Mouse (Mus musculus): Measurements from ENCODE around the gene Tspan3. TPM values are rescaled to one million over a fixed set of nuclear protein-coding genes. Genes with fewer than 3 reads are reported as not detected.

Gene Tspan3
- polyA plus RNA-seq, 1 experiment = 71.2 TPM

GRCm38 (mm10) chr9:56158077-56158476 lies 7.2 kb downstream of the Tspan3 start:
- TF ChIP-seq POLR2A (IDR thresholded peaks at IDR 0.05; ENCODE audit: control insufficient read depth, low read depth, low read length) = no peak
- TF ChIP-seq CTCF (IDR thresholded peaks at IDR 0.05; ENCODE audit: control insufficient read depth, insufficient read depth, insufficient replicate concordance, low read depth, low read length) = no peak
- H3K4me3 ChIP-seq (ENCODE audit: control insufficient read depth, low read depth, low read length) = no peak overlapping the region
- no peaks in the 10 kb centered on the region for H3K27me3 ChIP-seq (ENCODE audit: control insufficient read depth, insufficient read depth, low read length)
- H3K27ac ChIP-seq (ENCODE audit: control insufficient read depth, insufficient read depth, low read depth, low read length) = no peak overlapping the region
- peaks cover 2% of the 10 kb centered on the region; the same call in 1 of the 2 replicates for H3K4me1 ChIP-seq (ENCODE audit: control insufficient read depth, insufficient read depth, low read length)
- H3K36me3 ChIP-seq (ENCODE audit: control insufficient read depth, insufficient read depth, low read length) = no peaks in the 10 kb centered on the region

- Histone ChIP-seq H3K27ac (ENCODE audit: control insufficient read depth, insufficient read depth, low read depth, low read length) (no peak overlapping the region), H3K4me1 (ENCODE audit: control insufficient read depth, insufficient read depth, low read length) (no peaks in the 10 kb centered on the region), H3K4me3 (ENCODE audit: control insufficient read depth, low read depth, low read length) (no peak overlapping the region), H3K27me3 (ENCODE audit: control insufficient read depth, insufficient read depth, low read length) (no peaks in the 10 kb centered on the region), H3K36me3 (ENCODE audit: control insufficient read depth, insufficient read depth, low read length) (no peaks in the 10 kb centered on the region)
- TF ChIP-seq POLR2A (IDR thresholded peaks at IDR 0.05; ENCODE audit: control insufficient read depth, low read depth, low read length) (no peak), CTCF (IDR thresholded peaks at IDR 0.05; ENCODE audit: control insufficient read depth, insufficient read depth, insufficient replicate concordance, low read depth, low read length) (no peak)
These were observed 10.7 kb downstream of the Tspan3 start for GRCm38 (mm10) chr9:56154572-56154971.

- H3K36me3 ChIP-seq (ENCODE audit: control insufficient read depth, insufficient read depth, low read length) = no peaks in the 10 kb centered on the region
- H3K4me1 ChIP-seq (ENCODE audit: control insufficient read depth, insufficient read depth, low read length) = no peaks in the 10 kb centered on the region
- no peaks in the 10 kb centered on the region for H3K27me3 ChIP-seq (ENCODE audit: control insufficient read depth, insufficient read depth, low read length)
- H3K27ac ChIP-seq (ENCODE audit: control insufficient read depth, insufficient read depth, low read depth, low read length) = no peak overlapping the region
- TF ChIP-seq CTCF (IDR thresholded peaks at IDR 0.05; ENCODE audit: control insufficient read depth, insufficient read depth, insufficient replicate concordance, low read depth, low read length) = no peak
- TF ChIP-seq POLR2A (IDR thresholded peaks at IDR 0.05; ENCODE audit: control insufficient read depth, low read depth, low read length) = no peak
- no peak overlapping the region for H3K4me3 ChIP-seq (ENCODE audit: control insufficient read depth, low read depth, low read length)
These were observed 12.7 kb downstream of the Tspan3 start for GRCm38 (mm10) chr9:56152482-56153007.

DNA sequence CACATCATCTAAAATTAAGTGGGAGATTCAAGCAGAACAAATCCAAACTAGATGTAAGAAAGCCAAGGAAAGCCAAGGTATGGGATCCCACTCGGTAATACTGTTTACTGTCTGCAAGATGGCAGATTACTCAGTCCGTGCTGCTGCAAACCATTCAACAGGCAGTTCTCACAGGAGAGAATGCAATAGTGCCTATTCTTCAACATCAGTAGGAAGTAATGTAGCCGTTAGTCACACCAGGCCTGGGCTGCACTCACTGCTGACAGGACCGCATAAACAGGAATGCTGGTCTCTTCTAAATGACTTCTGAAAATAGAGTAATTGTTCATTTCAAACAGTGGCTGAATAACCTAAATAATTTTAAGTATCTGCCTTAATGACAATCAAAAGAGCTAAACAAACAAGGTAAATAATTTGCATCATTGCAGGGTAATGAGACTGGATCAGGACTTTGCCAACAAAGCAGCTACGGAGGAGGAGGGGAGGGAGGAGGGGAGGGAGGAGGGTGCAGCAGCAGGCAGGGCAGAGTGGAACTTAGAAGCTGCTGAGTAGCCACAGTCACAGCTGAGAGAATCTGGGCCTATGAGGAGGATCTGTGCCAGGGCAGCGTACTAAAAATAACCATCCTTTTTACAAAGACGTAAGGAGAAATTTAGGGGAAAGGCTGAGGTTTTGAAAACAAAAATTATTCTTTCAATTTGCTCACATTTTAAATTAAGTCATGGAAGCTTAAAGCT lies 13.4 kb downstream of the Tspan3 start:
- TF ChIP-seq POLR2A (IDR thresholded peaks at IDR 0.05; ENCODE audit: control insufficient read depth, low read depth, low read length) (no peak), CTCF (IDR thresholded peaks at IDR 0.05; ENCODE audit: control insufficient read depth, insufficient read depth, insufficient replicate concordance, low read depth, low read length) (no peak)
- Histone ChIP-seq H3K27me3 (ENCODE audit: control insufficient read depth, insufficient read depth, low read length) (no peaks in the 10 kb centered on the region), H3K36me3 (ENCODE audit: control insufficient read depth, insufficient read depth, low read length) (peaks cover 2% of the 10 kb centered on the region; the same call in 1 of the 2 replicates), H3K4me3 (ENCODE audit: control insufficient read depth, low read depth, low read length) (no peak overlapping the region), H3K4me1 (ENCODE audit: control insufficient read depth, insufficient read depth, low read length) (no peaks in the 10 kb centered on the region), H3K27ac (ENCODE audit: control insufficient read depth, insufficient read depth, low read depth, low read length) (no peak overlapping the region; the same call in 1 of the 2 replicates)

DNA sequence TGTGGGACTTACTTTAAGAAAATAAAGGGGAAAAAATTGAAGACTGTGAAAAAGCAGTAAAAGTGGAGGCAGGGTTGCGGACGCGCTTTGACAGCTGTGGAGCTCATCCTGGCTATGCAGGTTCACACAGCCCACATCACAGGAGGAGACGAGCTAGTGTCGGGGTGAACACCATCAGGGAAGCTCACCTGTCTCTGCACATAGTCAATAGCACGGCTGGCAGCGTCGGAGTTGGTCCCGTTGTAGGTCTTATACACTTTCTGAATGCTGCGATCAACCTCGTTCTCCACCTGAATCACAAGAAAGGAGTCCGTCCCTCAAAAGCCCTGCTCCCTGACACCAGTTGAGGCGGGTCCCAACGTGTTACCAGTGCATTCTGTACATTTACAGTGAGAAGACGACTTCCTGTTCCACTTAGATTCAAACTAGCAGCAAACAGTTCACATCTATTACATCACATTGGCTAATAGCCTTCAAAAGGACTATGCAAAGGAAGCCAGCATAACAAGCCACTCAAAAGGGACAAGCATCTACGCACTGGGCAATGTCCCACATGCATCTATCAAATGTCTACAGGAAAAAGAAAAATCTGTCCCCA lies 18.9 kb downstream of the Tspan3 start:
- TF ChIP-seq CTCF (IDR thresholded peaks at IDR 0.05; ENCODE audit: control insufficient read depth, insufficient read depth, insufficient replicate concordance, low read depth, low read length) = no peak
- TF ChIP-seq POLR2A (IDR thresholded peaks at IDR 0.05; ENCODE audit: control insufficient read depth, low read depth, low read length) = no peak
- Histone ChIP-seq H3K4me1 (ENCODE audit: control insufficient read depth, insufficient read depth, low read length) (no peaks in the 10 kb centered on the region), H3K27ac (ENCODE audit: control insufficient read depth, insufficient read depth, low read depth, low read length) (no peak overlapping the region), H3K36me3 (ENCODE audit: control insufficient read depth, insufficient read depth, low read length) (peaks cover 4% of the 10 kb centered on the region), H3K27me3 (ENCODE audit: control insufficient read depth, insufficient read depth, low read length) (no peaks in the 10 kb centered on the region), H3K4me3 (ENCODE audit: control insufficient read depth, low read depth, low read length) (no peak overlapping the region)

DNA sequence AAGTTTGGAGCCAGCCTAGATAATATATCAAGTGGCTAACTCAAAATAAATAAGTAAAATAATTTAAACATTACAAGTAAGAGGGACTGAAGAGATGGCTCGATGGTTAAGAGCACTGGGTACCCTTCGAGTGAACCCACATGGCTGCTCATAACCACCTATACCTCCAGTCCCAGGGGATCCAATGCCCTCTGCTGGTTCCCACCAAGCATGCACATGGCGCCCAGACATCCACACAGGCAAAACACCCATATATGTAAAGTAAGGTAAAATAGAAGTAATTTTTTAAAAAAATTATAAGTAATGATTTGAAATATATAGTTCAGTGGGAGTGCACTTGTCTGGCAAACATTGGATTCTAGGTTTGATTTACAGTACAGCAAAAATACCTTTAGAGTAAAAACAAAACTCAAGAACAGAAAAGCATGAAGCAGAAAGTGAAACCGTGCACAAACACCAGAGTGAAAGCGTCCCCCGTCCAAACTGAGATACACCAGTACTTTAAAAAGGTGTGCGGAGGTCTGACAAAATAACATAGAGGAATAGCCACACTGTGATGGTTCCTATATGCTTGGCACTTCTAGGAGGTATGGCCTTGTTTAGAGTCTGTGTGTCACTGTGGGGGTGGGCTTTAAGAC lies 20.8 kb downstream of the Tspan3 start:
- no peaks in the 10 kb centered on the region for H3K4me1 ChIP-seq (ENCODE audit: control insufficient read depth, insufficient read depth, low read length)
- TF ChIP-seq POLR2A (IDR thresholded peaks at IDR 0.05; ENCODE audit: control insufficient read depth, low read depth, low read length) = no peak
- no peak for TF ChIP-seq CTCF (IDR thresholded peaks at IDR 0.05; ENCODE audit: control insufficient read depth, insufficient read depth, insufficient replicate concordance, low read depth, low read length)
- no peak overlapping the region for H3K4me3 ChIP-seq (ENCODE audit: control insufficient read depth, low read depth, low read length)
- no peak overlapping the region for H3K27ac ChIP-seq (ENCODE audit: control insufficient read depth, insufficient read depth, low read depth, low read length)
- no peaks in the 10 kb centered on the region for H3K27me3 ChIP-seq (ENCODE audit: control insufficient read depth, insufficient read depth, low read length)
- H3K36me3 ChIP-seq (ENCODE audit: control insufficient read depth, insufficient read depth, low read length) = peaks cover 4% of the 10 kb centered on the region

- Histone ChIP-seq H3K4me1 (ENCODE audit: control insufficient read depth, insufficient read depth, low read length) (no peaks in the 10 kb centered on the region), H3K27me3 (ENCODE audit: control insufficient read depth, insufficient read depth, low read length) (no peaks in the 10 kb centered on the region), H3K36me3 (ENCODE audit: control insufficient read depth, insufficient read depth, low read length) (peaks cover 3% of the 10 kb centered on the region), H3K27ac (ENCODE audit: control insufficient read depth, insufficient read depth, low read depth, low read length) (no peak overlapping the region), H3K4me3 (ENCODE audit: control insufficient read depth, low read depth, low read length) (no peak overlapping the region)
- no peak for TF ChIP-seq CTCF (IDR thresholded peaks at IDR 0.05; ENCODE audit: control insufficient read depth, insufficient read depth, insufficient replicate concordance, low read depth, low read length)
- TF ChIP-seq POLR2A (IDR thresholded peaks at IDR 0.05; ENCODE audit: control insufficient read depth, low read depth, low read length) = no peak
These were observed 23.5 kb downstream of the Tspan3 start for GRCm38 (mm10) chr9:56141776-56142175.

Measured in testis, adult 2 months (tissue).